ENCODE assay signal across 8 mouse cellular contexts in genomic region chr1:182991002-182991778, GRCm38 (mm10). TPM values are rescaled to one million over a fixed set of nuclear protein-coding genes. Genes with fewer than 3 reads are reported as not detected.
DNase-seq lines count a peak whose midpoint lies in the region; ATAC-seq lines count a peak whose summit lies in the region.

No protein-coding gene starts in this region.

- no peak overlapping the region for H3K4me3 ChIP-seq in limb, embryonic 15.5 days
- H3K4me3 ChIP-seq in neural tube, embryonic 13.5 days, result no peak overlapping the region
- no peak overlapping the region for H3K4me3 ChIP-seq in stomach, embryonic 16.5 days (replicated peaks; ENCODE audit: low read length)

- no peaks in the 10 kb centered on the region for H3K36me3 ChIP-seq in limb, embryonic 15.5 days
- H3K36me3 ChIP-seq in neural tube, embryonic 13.5 days, result no peaks in the 10 kb centered on the region
- H3K36me3 ChIP-seq in stomach, embryonic 16.5 days (ENCODE audit: control insufficient read depth, insufficient read depth, low read length), result no peaks in the 10 kb centered on the region

- peak overlapping the region; percentile 3; the same call in 1 of the 2 replicates for H3K27ac ChIP-seq in limb, embryonic 15.5 days
- H3K27ac ChIP-seq in neural tube, embryonic 13.5 days (replicated peaks), result no peak overlapping the region
- H3K27ac ChIP-seq in stomach, embryonic 16.5 days (ENCODE audit: low read length), result no peak overlapping the region

- H3K9ac ChIP-seq in limb, embryonic 15.5 days, result no peak overlapping the region
- no peak overlapping the region for H3K9ac ChIP-seq in neural tube, embryonic 13.5 days
- H3K9ac ChIP-seq in stomach, embryonic 16.5 days (ENCODE audit: low read length), result no peak overlapping the region

- WGBS in limb, embryonic 15.5 days, result 9% methylated on average over 7 of the region's 7 CpGs
- 16% methylated on average over 7 of the region's 7 CpGs for WGBS in neural tube, embryonic 13.5 days
- WGBS in stomach, embryonic 16.5 days, result 11% methylated on average over 7 of the region's 7 CpGs

- peaks cover 22% of the 10 kb centered on the region for H3K4me1 ChIP-seq in limb, embryonic 15.5 days
- no peaks in the 10 kb centered on the region for H3K4me1 ChIP-seq in neural tube, embryonic 13.5 days (replicated peaks)
- H3K4me1 ChIP-seq in stomach, embryonic 16.5 days (ENCODE audit: control insufficient read depth, insufficient read depth, low read length), result no peaks in the 10 kb centered on the region; the same call in 1 of the 2 replicates

- no peaks in the 10 kb centered on the region for H3K27me3 ChIP-seq in limb, embryonic 15.5 days
- no peaks in the 10 kb centered on the region for H3K27me3 ChIP-seq in neural tube, embryonic 13.5 days
- H3K27me3 ChIP-seq in stomach, embryonic 16.5 days (ENCODE audit: control insufficient read depth, insufficient read depth, low read length), result no peaks in the 10 kb centered on the region

- no peaks in the 10 kb centered on the region for H3K9me3 ChIP-seq in limb, embryonic 15.5 days
- H3K9me3 ChIP-seq in neural tube, embryonic 13.5 days, result no peaks in the 10 kb centered on the region
- H3K9me3 ChIP-seq in stomach, embryonic 16.5 days (replicated peaks; ENCODE audit: control insufficient read depth, low read length), result no peaks in the 10 kb centered on the region

- ATAC-seq in limb, embryonic 15.5 days (ENCODE audit: insufficient number of reproducible peaks, low FRiP score, low TSS enrichment, low read depth), result peak; percentile 33; the same call in 1 of the 2 replicates
- ATAC-seq in neural tube, embryonic 13.5 days (ENCODE audit: low read depth), result peak; percentile 67
- ATAC-seq in stomach, embryonic 16.5 days (ENCODE audit: insufficient read depth, low FRiP score), result peak; percentile 27; the same call in 1 of the 2 replicates

- peak; percentile 72 to 74 for DNase-seq in B cell, adult 2 months
- DNase-seq in adrenal gland, adult 2 months, result peak; percentile 71
- DNase-seq in embryo, embryonic 10 days (ENCODE audit: low spot score), result peak; percentile 73
- DNase-seq in gastrocnemius, postnatal 4 days (ENCODE audit: low spot score in 2 of 2), result peak; percentile 53 to 60
- DNase-seq in kidney, adult 9 months, result peak; percentile 72

- no peak overlapping the region for H3K4me2 ChIP-seq in limb, embryonic 15.5 days
- H3K4me2 ChIP-seq in neural tube, embryonic 13.5 days, result no peak overlapping the region
- no peak overlapping the region for H3K4me2 ChIP-seq in stomach, embryonic 16.5 days (ENCODE audit: low read depth, low read length)

RNA-seq across cellular contexts. Expression of gene Tlr5, which starts 36.6 kb away (rescaled TPM):
- 1 to 10 TPM; 1.1 to 1.8 TPM for total RNA-seq in adrenal gland, adult 2 months (2021)
- polyA plus RNA-seq in adrenal gland, adult 2 months (2012; rRNA removed), result 0.95 and 1.1 TPM in 2 replicates
- total RNA-seq in gastrocnemius, postnatal 4 days (2021), result 1 to 10 TPM; 2.6 to 3.2 TPM
- polyA plus RNA-seq in limb, embryonic 15.5 days (2015; fragmentation: Nextera tagmentation; extraction: Ambion mirVana), result 2.1 and 2.3 TPM in 2 replicates
- 0.39 and 0.58 TPM in 2 replicates for polyA plus RNA-seq in neural tube, embryonic 13.5 days (2015; fragmentation: Nextera tagmentation; extraction: Ambion mirVana)
- 2.5 and 4.0 TPM in 2 replicates for polyA plus RNA-seq in stomach, embryonic 16.5 days (2015; fragmentation: Nextera tagmentation; extraction: Ambion mirVana)
